Mouse (Mus musculus) splenic B cell, adult 2 months (primary cell): Measurements from ENCODE around the gene Raver2.
A peak's percentile ranks its signal among the peaks of the same experiment; 100 is the strongest.

Experiments
- DNase-seq: peaks from one replicate; pipeline ENCODE4 v3.0.0-alpha.2; 2011; ENCODE audit warnings: low read depth, low spot score
- H3K27me3 ChIP-seq: 2 replicates; pipeline ENCODE4 v1.6.1; 2012; ENCODE audit warnings: mild to moderate bottlenecking, low read length, moderate library complexity, mixed read lengths; ENCODE audit not compliant: control insufficient read depth, poor library complexity, insufficient read depth, severe bottlenecking
- H3K36me3 ChIP-seq: 2 replicates; pipeline ENCODE4 v1.6.1; 2012; ENCODE audit warnings: mild to moderate bottlenecking, low read length, moderate library complexity, mixed read lengths; ENCODE audit not compliant: control insufficient read depth, poor library complexity, insufficient read depth, severe bottlenecking

Raver2 gene

GRCm38 (mm10) chr4:101174916-101175625, 106.3 kb downstream of the Raver2 start:
- no peaks in the 10 kb centered on the region for H3K27me3 ChIP-seq
- DNase-seq = no peak
- peaks cover 10% of the 10 kb centered on the region for H3K36me3 ChIP-seq

DNA sequence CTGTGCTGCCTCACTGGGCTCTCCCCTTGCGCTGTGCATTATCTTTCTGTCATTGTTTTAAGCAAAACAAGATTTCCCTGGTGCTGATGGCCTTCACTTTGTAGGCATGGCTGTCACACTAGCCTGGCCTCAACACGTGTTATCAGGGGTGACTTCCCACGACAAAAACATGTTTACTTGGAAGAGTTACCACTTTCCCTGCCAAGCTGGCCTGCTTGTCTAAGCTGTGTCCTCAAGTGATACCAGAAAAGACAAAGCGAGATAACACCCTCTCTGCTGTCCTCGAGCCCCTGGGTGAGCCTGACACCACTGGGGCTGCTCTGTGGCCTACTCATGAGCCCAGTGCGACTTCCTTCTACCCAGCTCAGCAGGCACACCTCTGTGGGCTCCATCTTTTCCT, 107.3 kb downstream of the Raver2 start:
- Histone ChIP-seq H3K27me3 (no peaks in the 10 kb centered on the region), H3K36me3 (peaks cover 10% of the 10 kb centered on the region)
- no peak for DNase-seq

- no peak for DNase-seq
- Histone ChIP-seq H3K27me3 (no peaks in the 10 kb centered on the region), H3K36me3 (peaks cover 10% of the 10 kb centered on the region)
These were observed 109.0 kb downstream of the Raver2 start for GRCm38 (mm10) chr4:101177796-101178195.

DNA sequence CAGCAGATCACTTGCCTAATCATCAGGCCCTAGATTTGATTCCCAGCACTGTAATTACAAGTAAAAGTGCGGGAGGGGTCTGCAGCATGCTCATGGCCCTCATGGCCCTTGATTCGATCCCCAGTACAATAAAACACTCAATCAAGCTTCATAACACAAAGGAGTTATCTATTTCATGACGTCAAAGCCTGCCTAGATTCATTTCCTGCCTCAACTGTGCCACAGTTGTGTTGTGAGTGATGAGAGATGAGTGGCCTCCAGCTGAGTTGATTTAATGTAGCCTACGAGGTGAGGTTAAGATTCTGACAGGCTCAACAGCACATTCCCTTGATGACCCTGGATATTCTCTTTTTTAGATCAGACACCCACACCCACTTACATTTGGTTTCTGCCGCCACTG, 110.3 kb downstream of the Raver2 start:
- Histone ChIP-seq H3K27me3 (no peaks in the 10 kb centered on the region), H3K36me3 (peaks cover 15% of the 10 kb centered on the region)
- DNase-seq = no peak

- peaks cover 13% of the 10 kb centered on the region for H3K36me3 ChIP-seq
- no peaks in the 10 kb centered on the region for H3K27me3 ChIP-seq
- no peak for DNase-seq
These were observed 111.1 kb downstream of the Raver2 start for GRCm38 (mm10) chr4:101179836-101180235.

GRCm38 (mm10) chr4:101180681-101181080, 111.9 kb downstream of the Raver2 start:
- peaks cover 11% of the 10 kb centered on the region for H3K36me3 ChIP-seq
- no peaks in the 10 kb centered on the region for H3K27me3 ChIP-seq
- DNase-seq = no peak

DNA sequence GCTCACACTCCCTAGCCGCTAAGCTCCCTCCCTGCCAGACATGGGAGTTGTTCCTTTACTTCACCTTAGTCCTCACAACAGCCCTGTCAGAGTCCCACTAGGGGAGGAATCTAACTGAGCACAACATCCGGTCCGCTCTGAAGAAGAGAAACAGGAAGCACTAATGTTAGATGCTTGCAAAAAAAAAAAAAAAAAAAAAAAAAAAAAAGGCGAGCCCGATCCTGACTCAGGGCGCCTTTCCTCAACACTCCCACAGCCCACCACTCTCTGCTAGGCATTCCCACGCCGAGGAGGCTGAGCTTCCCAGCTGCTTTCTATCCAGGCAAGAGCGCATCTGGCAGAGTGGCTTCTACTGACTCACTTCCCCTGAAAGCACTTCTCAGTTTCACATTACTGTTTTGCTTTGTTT, 113.8 kb downstream of the Raver2 start:
- DNase-seq = peak; percentile 66
- Histone ChIP-seq H3K27me3 (no peaks in the 10 kb centered on the region), H3K36me3 (peaks cover 9% of the 10 kb centered on the region)

DNA sequence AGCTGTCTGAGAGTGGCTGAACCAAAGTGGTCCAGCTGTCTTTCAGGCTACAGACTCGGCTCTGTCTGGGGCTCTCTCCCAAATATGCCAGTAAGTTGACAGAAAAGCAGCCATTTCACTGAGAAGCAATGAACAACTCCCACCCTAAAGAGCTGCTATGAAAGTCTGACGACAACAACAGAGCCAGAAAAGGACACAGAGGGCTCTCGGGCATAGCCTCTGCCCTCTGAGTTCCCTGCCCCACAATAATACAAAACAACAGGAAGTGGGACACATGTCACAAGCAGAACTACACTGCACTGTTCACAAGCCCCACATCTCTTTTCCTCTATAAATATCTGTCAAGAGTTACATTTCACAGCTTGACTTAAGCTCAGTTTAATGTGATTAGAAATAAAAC, 116.4 kb downstream of the Raver2 start:
- peaks cover 13% of the 10 kb centered on the region for H3K36me3 ChIP-seq
- DNase-seq = peak; percentile 54
- no peaks in the 10 kb centered on the region for H3K27me3 ChIP-seq

- no peak for DNase-seq
- Histone ChIP-seq H3K36me3 (peaks cover 13% of the 10 kb centered on the region), H3K27me3 (no peaks in the 10 kb centered on the region)
These were observed 117.8 kb downstream of the Raver2 start for GRCm38 (mm10) chr4:101186591-101186990.

DNA sequence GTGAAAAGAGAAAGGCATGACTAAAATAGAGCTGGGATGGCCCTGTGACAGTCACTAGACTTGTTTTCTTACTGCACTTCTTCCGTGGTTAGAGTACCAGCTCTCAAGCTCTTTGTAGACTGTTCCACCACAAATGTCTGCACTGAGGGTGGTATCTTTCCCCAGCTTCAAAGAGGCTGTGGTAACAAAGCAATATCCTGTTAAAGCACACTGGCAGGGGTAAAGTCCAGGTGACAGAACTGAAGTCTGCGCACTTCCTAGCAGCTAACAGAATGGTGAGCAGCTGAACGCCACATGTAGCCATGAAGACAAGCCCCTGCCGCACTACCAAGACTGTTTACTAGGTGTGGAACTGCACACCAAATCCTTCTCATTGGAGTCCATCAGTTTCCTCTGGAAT, 118.6 kb downstream of the Raver2 start:
- Histone ChIP-seq H3K27me3 (no peaks in the 10 kb centered on the region), H3K36me3 (peaks cover 13% of the 10 kb centered on the region)
- no peak for DNase-seq

- peaks cover 3% of the 10 kb centered on the region for H3K36me3 ChIP-seq
- H3K27me3 ChIP-seq = no peaks in the 10 kb centered on the region
- peak; percentile 76 for DNase-seq
These were observed 123.6 kb downstream of the Raver2 start for GRCm38 (mm10) chr4:101192241-101192976.

GRCm38 (mm10) chr4:101194170-101194569, 125.4 kb downstream of the Raver2 start:
- H3K36me3 ChIP-seq = no peaks in the 10 kb centered on the region; the same call in none of the 2 replicates
- H3K27me3 ChIP-seq = no peaks in the 10 kb centered on the region
- DNase-seq = no peak

GRCm38 (mm10) chr4:101196407-101196806, 127.6 kb downstream of the Raver2 start:
- no peaks in the 10 kb centered on the region for H3K27me3 ChIP-seq
- no peaks in the 10 kb centered on the region for H3K36me3 ChIP-seq
- no peak for DNase-seq

DNA sequence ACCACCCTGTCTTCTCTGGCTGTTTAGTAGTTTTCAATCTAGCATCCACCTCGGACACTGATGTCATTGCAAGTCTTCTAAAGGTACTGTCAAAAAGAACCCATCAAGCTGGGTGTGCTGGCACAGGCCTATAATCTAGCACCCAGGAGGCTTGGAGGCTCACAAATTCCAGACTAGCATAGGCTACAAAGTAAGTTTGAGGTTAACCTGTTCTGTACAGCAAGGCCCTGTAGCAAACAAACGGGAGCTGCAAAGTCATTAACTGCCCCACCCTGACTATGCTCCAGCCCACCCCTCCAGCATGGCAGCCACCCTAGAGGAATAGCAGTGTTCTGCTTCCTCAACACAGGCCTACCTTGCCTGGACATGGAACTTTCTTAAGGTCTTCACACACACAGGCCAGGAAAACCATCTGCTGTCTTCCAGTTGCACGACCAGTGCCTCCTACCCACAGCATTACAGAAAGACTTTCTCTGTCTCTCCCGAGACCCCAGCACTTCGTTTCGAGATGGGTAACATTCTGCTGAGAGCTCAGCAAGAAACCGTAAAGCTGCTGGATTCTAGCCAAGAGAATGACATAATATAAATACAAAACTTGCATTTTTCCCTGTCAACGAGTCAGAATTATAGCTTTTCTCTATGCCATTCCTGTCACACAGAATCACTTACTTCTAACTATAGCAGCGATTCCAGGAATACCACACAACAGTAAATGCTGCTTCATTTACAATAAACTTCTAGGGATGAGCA, 128.8 kb downstream of the Raver2 start:
- no peak for DNase-seq
- H3K27me3 ChIP-seq = no peaks in the 10 kb centered on the region
- no peaks in the 10 kb centered on the region for H3K36me3 ChIP-seq

- no peaks in the 10 kb centered on the region for H3K27me3 ChIP-seq
- peak; percentile 38 for DNase-seq
- no peaks in the 10 kb centered on the region for H3K36me3 ChIP-seq
These were observed 129.6 kb downstream of the Raver2 start for GRCm38 (mm10) chr4:101198333-101198732.
